Mouse (Mus musculus): ENCODE measurements around the gene Rreb1. TPM values are rescaled to one million over a fixed set of nuclear protein-coding genes. Genes with fewer than 3 reads are reported as not detected.

The Rreb1 gene
- total RNA-seq, 2 experiments from 2014 or later, result 50.4 to 54.5 TPM

DNA sequence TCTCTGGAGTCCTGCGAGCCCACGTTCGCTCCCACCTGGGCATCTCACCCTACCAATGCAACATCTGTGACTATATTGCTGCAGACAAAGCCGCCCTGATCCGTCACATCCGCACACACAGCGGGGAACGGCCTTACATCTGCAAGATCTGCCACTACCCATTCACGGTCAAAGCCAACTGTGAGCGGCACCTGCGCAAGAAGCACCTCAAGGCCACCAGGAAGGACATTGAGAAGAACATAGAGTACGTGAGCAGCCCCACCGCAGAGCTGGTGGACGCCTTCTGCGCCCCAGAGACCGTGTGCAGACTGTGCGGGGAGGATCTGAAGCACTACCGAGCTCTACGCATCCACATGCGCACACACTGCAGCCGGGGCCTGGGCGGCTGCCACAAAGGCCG lies 152.4 kb downstream of the Rreb1 start:
- intact Hi-C loops (cut with DNase I), result no loop called here
- no peak for DNase-seq

DNA sequence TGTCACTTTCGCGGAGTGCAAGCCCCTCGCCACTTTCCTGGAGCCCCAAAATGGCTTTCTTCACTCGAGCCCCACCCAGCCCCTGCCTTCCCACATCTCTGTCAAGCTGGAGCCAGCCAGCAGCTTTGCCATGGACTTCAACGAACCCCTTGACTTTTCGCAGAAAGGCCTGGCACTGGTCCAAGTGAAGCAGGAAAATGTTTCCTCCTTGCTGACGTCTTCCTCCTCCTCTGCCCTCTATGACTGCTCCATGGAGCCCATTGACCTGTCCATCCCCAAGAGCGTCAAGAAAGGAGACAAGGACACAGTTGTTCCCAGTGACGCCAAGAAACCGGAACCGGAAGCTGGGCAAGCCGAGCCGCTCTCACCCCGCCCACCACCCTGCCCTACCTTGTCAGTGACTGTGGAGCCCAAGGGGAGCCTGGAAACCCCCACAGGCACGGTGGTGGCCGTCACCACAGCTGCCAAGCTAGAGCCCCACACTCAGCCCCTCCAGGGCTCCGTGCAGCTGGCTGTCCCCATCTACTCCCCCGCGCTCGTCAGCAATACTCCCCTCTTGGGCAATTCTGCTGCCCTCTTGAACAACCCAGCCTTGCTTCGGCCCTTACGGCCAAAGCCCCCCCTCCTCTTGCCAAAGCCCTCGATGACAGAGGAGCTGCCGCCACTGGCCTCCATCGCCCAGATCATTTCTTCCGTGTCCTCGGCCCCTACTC lies 153.2 kb downstream of the Rreb1 start:
- DNase-seq, result no peak
- intact Hi-C loops (cut with DNase I), result no loop called here

DNA sequence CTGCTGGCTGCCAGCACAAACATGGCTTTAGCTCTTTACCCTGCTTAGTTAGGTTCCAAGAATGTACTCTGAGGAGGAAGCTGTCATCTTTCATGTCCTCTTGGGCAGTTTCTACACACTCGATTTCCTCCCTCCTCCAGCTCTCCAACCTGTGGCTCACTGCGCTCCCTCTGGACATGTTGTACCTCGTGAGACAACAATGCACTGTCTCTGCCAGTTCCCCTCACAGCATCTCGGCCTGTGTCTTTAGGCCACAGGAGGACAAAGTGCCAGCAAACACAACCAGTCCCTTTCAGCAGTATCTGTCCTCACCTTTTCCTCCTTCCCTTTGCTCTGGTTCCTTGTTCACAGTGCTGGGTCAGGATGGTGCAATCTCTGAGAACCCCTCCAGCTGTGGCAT lies 155.9 kb downstream of the Rreb1 start:
- intact Hi-C loops (cut with DNase I), result no loop called here
- peak in 1 of 2 experiments; percentile 25 for DNase-seq

DNA sequence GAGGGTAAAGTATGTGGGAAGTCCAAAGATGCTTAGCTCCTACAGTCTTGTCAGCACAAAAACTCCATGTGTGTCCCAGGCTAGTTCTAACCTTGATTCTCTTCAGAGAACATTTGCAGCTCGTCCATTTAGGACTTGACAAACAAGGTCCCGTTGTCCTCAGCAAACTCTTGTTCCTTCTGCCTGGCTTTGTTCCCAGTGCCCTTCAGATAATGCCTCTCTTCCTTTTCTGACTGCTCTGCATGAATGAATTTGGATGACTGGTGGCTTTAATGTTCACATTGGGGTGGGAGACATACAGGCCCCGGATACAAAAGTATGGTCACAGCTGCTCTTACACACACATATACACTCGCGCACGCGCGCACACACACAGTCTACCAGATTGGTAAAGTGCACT lies 156.7 kb downstream of the Rreb1 start:
- DNase-seq, result peak in 1 of 2 experiments; percentile 71
- intact Hi-C loops (cut with DNase I), result no loop called here

DNA sequence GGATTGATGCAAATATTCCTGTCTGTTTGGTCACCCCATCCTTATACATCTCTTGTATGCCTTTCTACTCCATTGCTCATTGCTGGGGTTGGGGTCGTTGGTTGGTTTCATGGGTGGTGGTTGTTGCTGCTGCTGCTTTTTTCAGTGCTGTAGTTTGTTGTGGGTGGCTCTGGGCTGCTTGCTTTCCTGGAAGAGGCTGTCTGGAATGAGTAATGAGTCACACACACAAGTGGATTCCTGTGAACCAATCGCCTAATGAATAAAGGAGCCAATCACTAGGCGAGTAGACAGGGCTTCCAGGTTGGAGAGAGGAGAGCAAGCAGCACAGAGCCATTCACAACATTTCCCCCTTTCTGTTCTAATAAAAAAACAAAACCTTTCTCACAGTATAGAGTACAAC lies 158.2 kb downstream of the Rreb1 start:
- intact Hi-C loops (cut with DNase I), result no loop called here

DNA sequence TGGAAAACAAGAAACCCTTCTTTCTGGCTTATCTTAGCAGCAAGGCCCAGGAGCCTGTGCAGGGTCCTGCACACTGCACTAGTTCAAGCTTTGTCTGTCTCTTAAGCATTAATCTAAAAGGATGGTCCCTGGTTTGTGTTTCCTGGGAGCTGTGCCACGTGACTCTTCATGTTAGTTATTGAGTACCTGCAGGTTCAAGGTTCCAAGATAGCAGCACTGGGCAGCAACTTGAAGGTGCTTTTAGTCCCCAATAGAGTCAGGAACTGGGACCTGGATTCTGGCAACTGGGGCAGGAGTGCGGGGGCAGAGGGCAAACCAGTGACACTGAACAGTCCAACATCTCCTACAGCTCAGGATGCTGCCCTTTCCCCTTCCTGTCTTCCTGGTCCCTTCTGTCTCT lies 162.0 kb downstream of the Rreb1 start:
- intact Hi-C loops (cut with DNase I), result loop anchor here (5.0 kb wide), 3 partner anchors 113 to 488 kb away; no protein-coding TSS in a partner anchor

More for the DNA sequence above, 158.2 kb downstream of the Rreb1 start:
- no peak for DNase-seq

DNA sequence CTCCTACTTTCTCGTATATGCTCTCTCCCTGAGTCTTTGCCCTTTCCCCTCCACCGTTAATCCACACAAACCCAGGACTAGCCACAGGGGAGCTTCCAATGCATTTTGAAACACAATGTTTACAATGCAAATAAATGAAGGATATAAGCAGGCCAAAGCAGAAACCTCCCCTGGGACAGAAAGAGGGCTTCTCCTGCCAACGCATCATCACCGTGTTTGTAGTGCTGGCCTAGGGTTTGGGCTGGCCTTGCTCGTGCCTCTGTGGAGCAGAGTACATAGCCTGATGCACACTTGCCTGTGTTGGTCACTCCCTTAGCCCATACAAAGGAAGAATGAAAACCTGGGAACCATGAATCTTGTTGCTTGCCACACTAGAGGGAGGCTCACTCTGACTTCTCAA lies 162.4 kb downstream of the Rreb1 start:
- DNase-seq, result no peak
- intact Hi-C loops (cut with DNase I), result loop anchor here (5.0 kb wide), 3 partner anchors 113 to 488 kb away; no protein-coding TSS in a partner anchor

More for the DNA sequence above, 162.0 kb downstream of the Rreb1 start:
- DNase-seq, result no peak

DNA sequence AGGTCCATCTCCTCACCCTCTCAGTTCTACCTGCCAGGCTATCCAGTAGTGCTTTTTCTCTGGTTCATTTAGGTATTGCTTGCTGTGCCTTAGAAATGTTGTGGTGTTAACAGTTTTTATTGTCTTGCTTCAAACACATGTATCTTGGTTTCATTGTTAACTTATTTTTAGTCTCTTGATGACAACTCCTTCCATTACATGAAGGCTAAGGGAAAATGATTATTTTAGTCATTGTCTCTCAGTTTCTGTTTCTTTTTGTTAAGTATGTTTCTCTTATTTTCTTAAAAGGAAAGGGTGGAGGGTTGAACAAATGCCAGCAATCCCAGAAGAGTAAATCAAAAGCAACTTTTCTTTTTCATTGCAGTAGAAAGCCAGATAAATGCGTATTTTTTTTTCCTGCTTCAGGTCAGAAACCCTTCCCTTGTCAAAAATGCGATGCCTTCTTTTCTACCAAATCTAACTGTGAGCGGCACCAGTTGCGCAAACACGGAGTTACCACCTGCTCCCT lies 163.0 kb downstream of the Rreb1 start:
- no peak for DNase-seq
- intact Hi-C loops (cut with DNase I), result loop anchor here (5.0 kb wide), 3 partner anchors 114 to 489 kb away; no protein-coding TSS in a partner anchor

DNA sequence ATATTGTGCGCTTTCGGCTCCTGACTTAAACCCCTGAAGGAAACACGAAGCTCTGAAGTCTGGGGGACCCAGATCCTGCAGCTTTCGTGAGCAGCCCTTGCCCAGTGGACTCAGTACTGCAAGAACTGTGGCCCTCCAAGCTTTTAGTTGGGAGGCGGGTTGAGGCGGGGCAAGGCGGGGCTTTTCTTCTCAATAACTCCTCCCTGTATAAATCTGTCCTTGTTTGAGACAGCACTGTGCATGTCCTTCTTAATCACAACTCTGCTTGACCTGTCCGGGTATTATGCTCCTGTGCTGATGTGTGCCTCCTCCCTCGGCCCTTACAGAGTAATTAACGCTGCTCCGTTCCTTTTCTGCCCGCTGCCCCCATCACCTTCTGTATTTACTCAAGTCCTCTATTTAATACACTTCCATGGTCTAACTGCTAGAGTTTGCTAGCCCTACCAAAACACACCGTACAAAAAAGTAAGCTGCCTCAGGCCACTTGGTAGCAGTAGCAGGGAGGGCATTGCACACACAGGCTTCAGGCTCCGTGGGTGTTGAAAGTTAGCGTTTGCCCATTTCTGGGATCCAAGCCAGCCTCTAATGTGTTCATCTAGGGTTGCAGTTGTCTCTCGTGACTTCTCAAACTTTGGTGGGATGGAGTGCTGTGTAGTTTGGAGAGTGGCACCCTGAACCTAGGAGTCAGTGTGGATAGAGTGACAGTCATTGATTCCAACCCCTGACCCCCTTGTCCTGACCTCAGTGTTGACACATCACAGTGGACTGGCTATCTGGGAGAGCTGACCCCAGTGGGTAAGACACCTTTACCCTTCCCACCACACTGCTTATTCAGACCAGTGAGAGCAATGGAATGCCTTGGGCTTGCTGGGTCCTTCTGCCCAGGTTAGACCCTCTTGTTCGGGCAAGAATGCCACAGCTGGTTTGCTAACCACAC lies 164.0 kb downstream of the Rreb1 start:
- intact Hi-C loops (cut with DNase I), result loop anchor here (5.0 kb wide), 3 partner anchors 115 to 490 kb away; no protein-coding TSS in a partner anchor
- no peak for DNase-seq

DNA sequence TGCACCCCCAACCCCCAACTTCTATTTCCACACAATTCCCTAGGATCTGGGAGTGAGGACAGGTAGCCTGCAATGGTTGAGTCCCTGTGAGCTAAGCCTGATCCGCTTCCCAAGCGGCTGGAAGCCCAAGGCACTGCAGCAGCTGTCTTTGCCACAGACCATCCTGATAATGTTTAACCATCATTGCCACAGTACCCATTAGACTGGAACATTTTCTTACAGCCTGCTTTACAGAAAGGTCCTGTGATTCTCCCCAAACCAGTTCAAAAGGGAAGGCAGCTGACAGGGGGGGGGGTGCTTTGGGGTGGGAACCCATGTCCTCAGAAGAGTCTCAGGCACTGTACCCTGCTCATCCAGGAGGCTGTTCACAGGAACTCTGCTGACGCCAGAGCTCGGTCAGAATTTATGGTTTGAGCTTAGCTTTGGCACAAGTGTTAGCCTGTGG lies 164.7 kb downstream of the Rreb1 start:
- intact Hi-C loops (cut with DNase I), result loop anchor here (5.0 kb wide), 3 partner anchors 116 to 491 kb away; no protein-coding TSS in a partner anchor
- DNase-seq, result no peak

DNA sequence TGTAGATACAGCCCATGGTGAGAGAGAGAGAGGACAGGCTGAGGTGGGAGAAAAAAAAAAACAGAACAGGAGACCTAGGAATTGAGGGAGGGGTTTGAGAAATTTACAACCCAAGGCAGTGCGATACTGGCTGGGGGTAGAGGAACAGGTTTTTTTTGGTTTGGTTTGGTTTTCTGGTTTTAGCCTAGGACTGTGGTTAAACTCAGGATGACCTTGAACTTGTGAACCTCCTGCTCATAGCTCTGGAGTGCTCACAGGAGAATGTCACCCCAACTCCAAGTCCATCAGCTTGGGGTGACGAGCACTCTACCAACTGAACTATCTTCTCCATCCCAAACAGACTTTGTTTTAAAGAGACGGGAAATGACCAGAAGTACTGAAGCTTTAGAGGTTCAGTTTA lies 165.3 kb downstream of the Rreb1 start:
- no peak for DNase-seq
- intact Hi-C loops (cut with DNase I), result loop anchor here (5.0 kb wide), 3 partner anchors 116 to 491 kb away; no protein-coding TSS in a partner anchor

DNA sequence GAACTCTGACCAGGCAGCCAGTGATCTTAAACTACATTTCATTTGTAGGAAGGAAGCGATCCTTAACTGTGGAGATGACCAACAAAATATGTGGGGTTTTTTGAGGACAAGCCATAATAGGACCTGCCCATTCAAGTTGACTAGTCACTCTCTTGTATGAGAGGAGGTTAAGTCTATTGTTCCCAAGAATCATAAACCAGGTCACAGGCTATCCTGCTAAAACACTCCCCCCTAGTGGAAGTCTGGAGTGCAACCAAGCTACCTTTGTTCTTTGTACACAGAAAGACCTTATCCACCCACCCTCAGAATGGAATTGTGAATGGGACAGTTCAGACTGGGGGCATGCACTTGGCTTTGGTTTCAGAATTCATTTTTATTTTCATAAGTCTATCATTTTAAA lies 166.1 kb downstream of the Rreb1 start:
- intact Hi-C loops (cut with DNase I), result loop anchor here (1.0 to 5.0 kb wide), 5 partner anchors 117 to 511 kb away; no protein-coding TSS in a partner anchor

DNA sequence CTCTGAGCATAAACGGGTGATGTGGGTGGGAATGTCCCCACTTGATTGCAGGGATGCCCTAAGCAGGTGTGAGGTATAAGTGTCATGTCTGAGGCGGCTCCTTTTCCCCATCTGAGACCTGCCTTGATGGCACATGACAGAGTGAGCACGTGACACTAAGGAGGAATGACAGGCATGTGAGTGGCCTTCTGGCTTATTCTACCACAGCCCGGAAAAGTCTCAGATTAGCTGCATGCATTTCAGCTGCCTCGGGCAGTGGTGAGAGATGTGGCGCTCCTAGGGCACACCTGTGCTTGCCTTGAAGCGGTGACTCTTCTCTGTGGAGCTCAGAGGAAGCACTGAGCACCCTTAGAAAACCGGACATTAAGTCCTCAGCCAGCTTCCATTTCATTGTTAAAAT lies 167.2 kb downstream of the Rreb1 start:
- intact Hi-C loops (cut with DNase I), result no loop called here
- no peak for DNase-seq

More for the DNA sequence above, 166.1 kb downstream of the Rreb1 start:
- DNase-seq, result no peak

DNA sequence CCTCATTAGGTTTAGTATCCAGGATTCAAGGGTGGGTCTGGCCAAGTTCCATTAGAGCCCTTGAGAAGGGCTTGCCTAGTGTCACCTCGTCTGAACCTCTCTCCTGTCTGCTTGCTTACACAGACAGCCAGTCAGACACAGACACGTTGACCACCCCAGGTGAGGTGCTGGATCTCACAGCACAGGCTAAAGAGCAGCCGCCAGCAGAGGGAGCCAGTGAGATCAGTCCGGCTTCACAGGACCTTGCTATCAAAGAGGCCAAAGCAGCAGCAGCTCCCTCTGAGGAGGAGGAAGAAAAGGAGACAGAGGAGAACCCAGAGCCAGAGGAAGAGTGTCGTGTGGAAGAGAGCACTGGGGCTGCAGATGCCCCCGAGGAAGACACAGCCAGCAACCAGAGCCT lies 168.5 kb downstream of the Rreb1 start:
- DNase-seq, result peak; percentile 84 to 90
- intact Hi-C loops (cut with DNase I), result no loop called here

DNA sequence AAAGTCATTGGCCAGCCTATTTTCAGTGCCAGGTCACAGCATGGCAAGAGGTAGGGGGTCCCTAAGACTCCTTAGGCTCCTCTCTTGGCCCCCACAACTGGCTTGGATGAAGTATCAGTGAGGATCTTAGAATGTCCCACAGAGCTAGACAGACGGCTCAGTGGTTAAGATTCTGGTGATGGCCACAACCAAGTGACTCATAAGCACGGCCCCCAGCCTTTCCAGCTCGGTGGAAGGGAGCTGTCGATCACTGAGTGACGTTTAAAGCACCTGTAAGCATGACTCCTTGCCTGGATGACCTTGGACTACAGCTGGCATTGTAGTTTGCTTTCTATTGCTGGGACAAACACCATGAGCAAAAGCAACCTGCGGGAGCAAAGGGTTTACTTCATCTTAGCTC lies 174.8 kb downstream of the Rreb1 start:
- DNase-seq, result no peak
- intact Hi-C loops (cut with DNase I), result no loop called here

DNA sequence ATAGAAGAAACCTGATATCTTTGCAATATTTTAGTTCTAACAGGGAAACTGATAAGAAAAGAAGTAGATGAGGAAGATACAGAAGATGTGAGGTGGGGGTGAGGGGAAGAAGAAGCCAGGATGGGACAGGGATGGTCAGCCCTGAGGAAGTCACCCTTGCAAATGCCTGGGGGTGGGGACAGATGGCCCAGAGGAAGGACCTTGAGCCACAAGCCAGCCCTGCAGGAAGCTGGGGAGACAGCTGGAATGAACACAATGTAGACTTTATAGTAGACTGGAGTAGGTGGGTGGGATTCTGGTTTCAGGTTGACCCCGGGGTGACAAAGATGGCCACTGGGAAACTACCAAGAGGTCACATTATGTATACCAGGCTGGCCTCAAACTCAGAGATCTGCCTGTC lies 176.1 kb downstream of the Rreb1 start:
- intact Hi-C loops (cut with DNase I), result no loop called here
- DNase-seq, result no peak

DNA sequence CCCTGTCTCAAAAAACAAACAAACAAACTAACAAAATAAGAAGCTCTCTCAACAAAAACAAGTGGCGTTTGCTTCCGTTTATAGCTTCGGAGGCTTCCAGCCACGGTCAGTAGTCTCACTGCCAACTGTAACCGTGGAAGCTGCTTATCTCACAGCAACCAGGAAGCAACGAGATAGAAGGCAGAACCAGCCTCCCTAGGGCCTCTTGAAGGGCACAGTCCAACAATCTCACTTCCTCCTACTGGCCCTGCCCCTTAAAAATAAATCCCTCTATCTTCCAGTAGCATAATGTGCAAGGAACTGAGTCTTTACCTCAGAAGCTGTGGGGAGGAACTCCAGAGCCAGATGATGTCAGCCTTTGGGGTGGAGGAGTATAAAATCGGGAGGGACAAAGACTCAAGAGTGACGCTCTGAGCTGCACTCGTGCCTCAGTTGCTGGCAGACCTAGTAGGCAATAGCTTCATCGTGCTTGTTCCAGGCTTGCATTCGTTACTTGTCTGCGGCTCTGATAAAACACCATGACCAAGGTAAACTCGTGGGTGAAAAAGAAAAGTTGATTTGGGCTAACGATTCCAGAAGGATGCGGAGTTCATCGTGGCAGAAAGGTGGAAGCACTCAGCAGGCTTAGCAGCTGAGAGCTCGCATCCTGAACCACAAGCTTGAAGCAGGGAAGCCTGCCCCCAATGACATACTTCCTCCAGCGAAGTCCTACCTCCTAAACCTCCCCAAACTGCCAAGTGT lies 180.5 kb downstream of the Rreb1 start:
- intact Hi-C loops (cut with DNase I), result no loop called here

DNA sequence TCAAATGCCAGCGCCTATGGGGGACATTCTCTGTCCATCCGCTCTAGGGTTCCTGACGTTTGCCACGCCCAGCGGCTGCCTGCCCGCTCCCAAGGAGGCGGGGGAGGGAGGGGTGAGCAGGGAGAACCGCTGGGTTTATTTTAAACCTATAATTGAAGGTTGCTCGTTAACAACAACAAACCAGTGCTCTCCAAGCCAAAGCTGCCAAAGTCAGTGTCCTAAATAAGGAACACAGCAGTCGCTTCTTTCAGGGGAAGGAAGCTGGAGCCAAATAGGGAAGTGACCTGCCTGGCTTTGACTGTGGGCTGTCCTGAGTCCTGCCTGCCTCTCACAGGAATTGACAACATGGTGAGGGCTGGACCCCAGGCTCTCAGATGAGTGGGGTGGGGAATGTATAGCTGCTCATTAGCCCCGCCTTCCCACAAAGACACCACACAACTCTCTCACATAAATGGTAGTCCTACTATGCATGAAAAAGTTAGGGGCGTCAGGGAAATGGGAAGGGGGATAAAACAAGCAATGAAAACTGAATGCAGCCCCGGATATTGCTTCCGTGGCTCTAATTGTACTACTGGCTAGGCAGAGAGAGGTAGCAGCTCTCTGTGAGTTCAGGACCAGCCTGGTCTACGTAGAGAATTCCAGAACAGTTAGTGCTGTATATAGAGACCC lies 181.2 kb downstream of the Rreb1 start:
- intact Hi-C loops (cut with DNase I), result no loop called here
- peak in 1 of 2 experiments; percentile 29 for DNase-seq

More for the DNA sequence above, 180.5 kb downstream of the Rreb1 start:
- no peak for DNase-seq

DNA sequence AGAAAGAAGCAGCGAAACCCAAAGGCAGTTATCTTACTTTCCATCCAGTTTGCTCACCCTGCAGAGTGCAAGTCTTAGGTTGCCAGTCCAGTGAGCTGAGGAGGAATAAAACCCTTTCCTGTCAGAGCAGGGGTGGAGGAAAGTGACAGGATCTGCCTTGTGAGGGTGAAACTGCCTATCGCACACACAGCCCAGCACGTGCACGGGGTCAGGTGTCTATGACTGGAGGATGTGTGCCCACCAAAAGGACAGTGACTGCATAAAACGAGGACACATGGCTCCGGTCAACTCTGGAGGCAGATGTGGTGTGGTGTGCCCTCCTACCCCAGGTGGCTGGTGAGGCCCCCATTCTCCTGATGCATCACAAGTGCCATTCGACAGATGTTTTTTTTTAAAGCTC lies 181.7 kb downstream of the Rreb1 start:
- intact Hi-C loops (cut with DNase I), result no loop called here
- no peak for DNase-seq

Measured in heart, postnatal 14 days (tissue).